Mouse (Mus musculus) testis, adult 2 months (tissue): ENCODE measurements around the gene Ggcx. TPM values are rescaled to one million over a fixed set of nuclear protein-coding genes. Genes with fewer than 3 reads are reported as not detected.
A peak's percentile ranks its signal among the peaks of the same experiment; 100 is the strongest.

ENCODE experiments used
- H3K27ac ChIP-seq: fragments of 200-500 bp; 2 replicates; pipeline ENCODE4 v1.5.1; 2012; ENCODE audit warnings: low read depth, low read length; ENCODE audit not compliant: control insufficient read depth, insufficient read depth
- H3K27me3 ChIP-seq: fragments of 200-500 bp; 2 replicates; pipeline ENCODE4 v1.6.1; 2012; ENCODE audit warnings: mild to moderate bottlenecking, low read length, moderate library complexity; ENCODE audit not compliant: control insufficient read depth, insufficient read depth
- H3K36me3 ChIP-seq: fragments of 200-500 bp; 2 replicates; pipeline ENCODE4 v1.6.1; 2012; ENCODE audit warnings: mild to moderate bottlenecking, low read length; ENCODE audit not compliant: control insufficient read depth, insufficient read depth
- H3K4me1 ChIP-seq: fragments of 200-500 bp; 2 replicates; pipeline ENCODE4 v1.6.1; 2012; ENCODE audit warnings: low read length; ENCODE audit not compliant: control insufficient read depth, insufficient read depth
- H3K4me3 ChIP-seq: fragments of 200-500 bp; 2 replicates; pipeline ENCODE4 v1.5.1; 2012; ENCODE audit warnings: low read depth, mild to moderate bottlenecking, low read length, moderate library complexity, mixed read lengths; ENCODE audit not compliant: control insufficient read depth
- CTCF ChIP-seq: fragments of 200-500 bp; IDR thresholded peaks from 2 replicates; pipeline ENCODE4 v1.5.1; 2012; ENCODE audit warnings: low read depth, mild to moderate bottlenecking, inconsistent platforms, low read length, moderate library complexity; ENCODE audit not compliant: control insufficient read depth, insufficient read depth, insufficient replicate concordance
- POLR2A ChIP-seq: fragments of 200-500 bp; IDR thresholded peaks from 2 replicates; pipeline ENCODE4 v1.6.1; 2012; ENCODE audit warnings: low read depth, mild to moderate bottlenecking, inconsistent platforms, low read length, moderate library complexity; ENCODE audit not compliant: control insufficient read depth
- polyA plus RNA-seq: library from polyadenylated mRNA; depleted of rRNA; stranded (reverse); fragments of >200 nt; gene quantifications from 2 replicates; pipeline ENCODE4 v1.2.3, GENCODE M21; 2012

Ggcx gene
- polyA plus RNA-seq, 1 experiment: 4.1 TPM

GRCm38 (mm10) chr6:72396837-72397251 lies 17.3 kb upstream of the Ggcx start:
- TF ChIP-seq POLR2A: no peak
- TF ChIP-seq CTCF: no peak
- H3K4me1 ChIP-seq: no peaks in the 10 kb centered on the region
- H3K4me3 ChIP-seq: no peak overlapping the region
- H3K27ac ChIP-seq: no peak overlapping the region
- no peaks in the 10 kb centered on the region for H3K27me3 ChIP-seq
- no peaks in the 10 kb centered on the region for H3K36me3 ChIP-seq

- Histone ChIP-seq H3K27me3 (no peaks in the 10 kb centered on the region), H3K27ac (no peak overlapping the region), H3K36me3 (no peaks in the 10 kb centered on the region), H3K4me1 (no peaks in the 10 kb centered on the region), H3K4me3 (no peak overlapping the region)
- TF ChIP-seq CTCF (no peak), POLR2A (no peak)
These were observed 14.1 kb upstream of the Ggcx start for GRCm38 (mm10) chr6:72399967-72400366.

GRCm38 (mm10) chr6:72401875-72402274 lies 12.2 kb upstream of the Ggcx start:
- Histone ChIP-seq H3K36me3 (no peaks in the 10 kb centered on the region), H3K4me1 (no peaks in the 10 kb centered on the region)

GRCm38 (mm10) chr6:72405356-72405755 lies 8.8 kb upstream of the Ggcx start:
- H3K27me3 ChIP-seq: no peaks in the 10 kb centered on the region
- no peaks in the 10 kb centered on the region for H3K36me3 ChIP-seq
- TF ChIP-seq CTCF (no peak), POLR2A (no peak)
- H3K4me3 ChIP-seq: no peak overlapping the region
- H3K4me1 ChIP-seq: no peaks in the 10 kb centered on the region
- no peak overlapping the region for H3K27ac ChIP-seq

More at GRCm38 (mm10) chr6:72401875-72402274, 12.2 kb upstream of the Ggcx start:
- Histone ChIP-seq H3K4me3 (no peak overlapping the region), H3K27ac (no peak overlapping the region), H3K27me3 (no peaks in the 10 kb centered on the region)
- TF ChIP-seq CTCF: peak; percentile 65; the same call in 1 of the 2 replicates
- no peak for TF ChIP-seq POLR2A

GRCm38 (mm10) chr6:72407119-72407518 lies 7.0 kb upstream of the Ggcx start:
- TF ChIP-seq POLR2A (no peak), CTCF (peak; percentile 89)
- H3K4me3 ChIP-seq: no peak overlapping the region
- no peaks in the 10 kb centered on the region for H3K4me1 ChIP-seq
- H3K27ac ChIP-seq: no peak overlapping the region
- H3K27me3 ChIP-seq: no peaks in the 10 kb centered on the region
- H3K36me3 ChIP-seq: no peaks in the 10 kb centered on the region

- TF ChIP-seq CTCF: no peak
- no peak for TF ChIP-seq POLR2A
- Histone ChIP-seq H3K27me3 (no peaks in the 10 kb centered on the region), H3K4me1 (peaks cover 8% of the 10 kb centered on the region), H3K4me3 (no peak overlapping the region), H3K27ac (no peak overlapping the region), H3K36me3 (no peaks in the 10 kb centered on the region)
These were observed 4.5 kb upstream of the Ggcx start for GRCm38 (mm10) chr6:72409567-72409966.

GRCm38 (mm10) chr6:72410003-72410402 lies 4.1 kb upstream of the Ggcx start:
- TF ChIP-seq POLR2A (no peak), CTCF (no peak)
- no peaks in the 10 kb centered on the region for H3K27me3 ChIP-seq
- H3K36me3 ChIP-seq: no peaks in the 10 kb centered on the region
- no peak overlapping the region for H3K27ac ChIP-seq
- no peak overlapping the region for H3K4me3 ChIP-seq
- H3K4me1 ChIP-seq: peaks cover 8% of the 10 kb centered on the region

- TF ChIP-seq CTCF (no peak), POLR2A (no peak)
- Histone ChIP-seq H3K36me3 (no peaks in the 10 kb centered on the region), H3K4me1 (peaks cover 8% of the 10 kb centered on the region), H3K4me3 (no peak overlapping the region), H3K27me3 (no peaks in the 10 kb centered on the region), H3K27ac (no peak overlapping the region)
These were observed 3.6 kb upstream of the Ggcx start for GRCm38 (mm10) chr6:72410518-72410917.
